Mouse (Mus musculus): ENCODE results near the gene Fn1. TPM values are rescaled to one million over a fixed set of nuclear protein-coding genes. Genes with fewer than 3 reads are reported as not detected.
A peak's percentile ranks its signal among the peaks of the same experiment; 100 is the strongest.

Fn1 gene
- polyA plus RNA-seq, 1 experiment from 2014 or later = 74.2 TPM

- ATAC-seq (ENCODE audit: low FRiP score, low TSS enrichment) = peak; percentile 100
- Histone ChIP-seq H3K27ac (replicated peaks) (peak within 1 kb of the TSS; percentile 94), H3K4me3 (ENCODE audit: low read depth, low read length) (peak within 1 kb of the TSS; percentile 61), H3K9me3 (ENCODE audit: control insufficient read depth, low read length) (no peaks in the 10 kb centered on the region), H3K4me2 (replicated peaks; ENCODE audit: low read depth) (peak within 1 kb of the TSS; percentile 98), H3K9ac (ENCODE audit: low read length) (peak within 1 kb of the TSS; percentile 86), H3K4me1 (replicated peaks; ENCODE audit: control insufficient read depth, insufficient read depth) (0 out of 2 replicates have a peak, but pooled peaks cover 2% of the 10 kb centered on the region), H3K27me3 (ENCODE audit: control insufficient read depth, insufficient read depth, low read length) (no peaks in the 10 kb centered on the region), H3K36me3 (ENCODE audit: control insufficient read depth, insufficient read depth, low read length) (peaks cover 3% of the 10 kb centered on the region; the same call in 1 of the 2 replicates)
- peak; percentile 96 for DNase-seq (ENCODE audit: low spot score)
- under 1% methylated on average over 53 of the region's 55 CpGs for WGBS
- TF ChIP-seq CTCF (IDR thresholded peaks at IDR 0.05; ENCODE audit: low read depth) (peak; percentile 19; the same call in 1 of the 2 replicates), EP300 (optimal IDR thresholded peaks at IDR 0.05) (no peak)
These were observed 96.0 kb downstream of the Fn1 start, which contains the start of gene Atic for GRCm38 (mm10) chr1:71556688-71557612. TSS of gene Atic (plus strand) at chr1:71557150.

DNA sequence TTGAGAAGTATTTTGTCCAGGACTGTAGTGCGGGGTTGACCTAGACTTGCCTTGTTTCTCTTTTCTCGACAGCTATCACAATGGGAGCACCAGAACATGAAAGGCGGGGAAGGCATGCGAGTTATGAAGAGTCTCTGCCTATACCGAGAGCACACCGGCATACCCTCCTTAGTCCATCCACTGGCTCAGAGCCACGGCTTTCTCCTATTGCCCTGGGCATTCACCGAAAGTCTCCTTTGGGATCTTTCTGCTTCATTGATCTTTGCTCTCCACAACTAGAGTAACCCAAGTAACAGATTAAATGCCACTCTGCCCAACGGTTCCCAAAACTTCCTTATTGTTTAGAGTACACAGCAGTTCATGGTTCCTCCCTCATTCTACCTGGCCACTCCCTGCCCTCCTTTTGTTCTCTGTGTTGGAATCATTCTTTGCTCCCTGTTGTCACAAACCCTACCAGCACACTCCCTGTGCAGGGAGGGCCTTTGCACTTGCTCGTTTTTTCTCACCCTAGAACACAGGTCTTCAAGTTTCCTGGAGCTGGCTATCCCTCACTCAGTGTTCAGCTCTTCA is 102.3 kb downstream of the Fn1 start:
- no peak for DNase-seq (ENCODE audit: low spot score)
- no peak overlapping the region for H3K4me3 ChIP-seq (ENCODE audit: low read depth, low read length)
- H3K9ac ChIP-seq (ENCODE audit: low read length) = no peak overlapping the region
- 76% methylated on average over 10 of the region's 10 CpGs for WGBS
- no peaks in the 10 kb centered on the region for H3K4me1 ChIP-seq (replicated peaks; ENCODE audit: control insufficient read depth, insufficient read depth)
- no peaks in the 10 kb centered on the region for H3K27me3 ChIP-seq (ENCODE audit: control insufficient read depth, insufficient read depth, low read length)
- H3K36me3 ChIP-seq (ENCODE audit: control insufficient read depth, insufficient read depth, low read length) = no peaks in the 10 kb centered on the region
- no peaks in the 10 kb centered on the region for H3K9me3 ChIP-seq (ENCODE audit: control insufficient read depth, low read length)
- H3K27ac ChIP-seq (replicated peaks) = no peak overlapping the region
- no peak for TF ChIP-seq CTCF (IDR thresholded peaks at IDR 0.05; ENCODE audit: low read depth)
- no peak overlapping the region for H3K4me2 ChIP-seq (replicated peaks; ENCODE audit: low read depth)
- no peak for ATAC-seq (ENCODE audit: low FRiP score, low TSS enrichment)

- 51% methylated on average over 3 of the region's 3 CpGs for WGBS
- ATAC-seq (ENCODE audit: low FRiP score, low TSS enrichment) = no peak
- no peak overlapping the region for H3K4me3 ChIP-seq (ENCODE audit: low read depth, low read length)
- H3K36me3 ChIP-seq (ENCODE audit: control insufficient read depth, insufficient read depth, low read length) = no peaks in the 10 kb centered on the region
- no peaks in the 10 kb centered on the region for H3K9me3 ChIP-seq (ENCODE audit: control insufficient read depth, low read length)
- H3K9ac ChIP-seq (ENCODE audit: low read length) = no peak overlapping the region
- no peaks in the 10 kb centered on the region for H3K27me3 ChIP-seq (ENCODE audit: control insufficient read depth, insufficient read depth, low read length)
- DNase-seq (ENCODE audit: low spot score) = no peak
- H3K4me1 ChIP-seq (replicated peaks; ENCODE audit: control insufficient read depth, insufficient read depth) = no peaks in the 10 kb centered on the region
- no peak overlapping the region for H3K4me2 ChIP-seq (replicated peaks; ENCODE audit: low read depth)
- no peak overlapping the region for H3K27ac ChIP-seq (replicated peaks)
- TF ChIP-seq CTCF (IDR thresholded peaks at IDR 0.05; ENCODE audit: low read depth) = no peak
- no peak for TF ChIP-seq EP300 (optimal IDR thresholded peaks at IDR 0.05)
These were observed 112.6 kb downstream of the Fn1 start for GRCm38 (mm10) chr1:71540437-71540836.

- ATAC-seq (ENCODE audit: low FRiP score, low TSS enrichment) (no peak), DNase-seq (ENCODE audit: low spot score) (no peak)
- Histone ChIP-seq H3K9me3 (ENCODE audit: control insufficient read depth, low read length) (no peaks in the 10 kb centered on the region), H3K4me2 (replicated peaks; ENCODE audit: low read depth) (no peak overlapping the region), H3K27me3 (ENCODE audit: control insufficient read depth, insufficient read depth, low read length) (no peaks in the 10 kb centered on the region), H3K9ac (ENCODE audit: low read length) (no peak overlapping the region), H3K27ac (replicated peaks) (no peak overlapping the region), H3K4me1 (replicated peaks; ENCODE audit: control insufficient read depth, insufficient read depth) (no peaks in the 10 kb centered on the region), H3K4me3 (ENCODE audit: low read depth, low read length) (no peak overlapping the region), H3K36me3 (ENCODE audit: control insufficient read depth, insufficient read depth, low read length) (no peaks in the 10 kb centered on the region)
- WGBS = 75% methylated on average over 4 of the region's 4 CpGs
- TF ChIP-seq CTCF (IDR thresholded peaks at IDR 0.05; ENCODE audit: low read depth) (no peak), EP300 (optimal IDR thresholded peaks at IDR 0.05) (no peak)
These were observed 113.4 kb downstream of the Fn1 start for GRCm38 (mm10) chr1:71539641-71540040.

Other genes with a start within 250 kb of the Fn1 start
- gene Abca12, start 238.3 kb downstream of the Fn1 start, polyA plus RNA-seq (2015; fragmentation: Nextera tagmentation; extraction: Ambion mirVana) = 8.3 and 8.8 TPM in 2 replicates
- 26.5 and 32.5 TPM in 2 replicates for gene Atic, start 96.0 kb downstream of the Fn1 start, polyA plus RNA-seq (2015; fragmentation: Nextera tagmentation; extraction: Ambion mirVana)